Mouse (Mus musculus) left cerebral cortex, adult 8-10 months (tissue): ENCODE results near the gene Vwa5b2. TPM values are rescaled to one million over a fixed set of nuclear protein-coding genes. Genes with fewer than 3 reads are reported as not detected.

Experiments
- DNase-seq, 2 experiments: peaks; one replicate each; pipeline ENCODE4 v3.0.0; 2022; ENCODE audit warnings: low spot score in 2 of 2
- total RNA-seq, 4 experiments: library from RNA; stranded (reverse); gene quantifications; 2 replicates each; pipeline ENCODE4 v1.2.4; 2022

Gene Vwa5b2
- total RNA-seq, result 10 to 100 TPM; 51.3 to 65.5 (median 57.9) TPM

DNA sequence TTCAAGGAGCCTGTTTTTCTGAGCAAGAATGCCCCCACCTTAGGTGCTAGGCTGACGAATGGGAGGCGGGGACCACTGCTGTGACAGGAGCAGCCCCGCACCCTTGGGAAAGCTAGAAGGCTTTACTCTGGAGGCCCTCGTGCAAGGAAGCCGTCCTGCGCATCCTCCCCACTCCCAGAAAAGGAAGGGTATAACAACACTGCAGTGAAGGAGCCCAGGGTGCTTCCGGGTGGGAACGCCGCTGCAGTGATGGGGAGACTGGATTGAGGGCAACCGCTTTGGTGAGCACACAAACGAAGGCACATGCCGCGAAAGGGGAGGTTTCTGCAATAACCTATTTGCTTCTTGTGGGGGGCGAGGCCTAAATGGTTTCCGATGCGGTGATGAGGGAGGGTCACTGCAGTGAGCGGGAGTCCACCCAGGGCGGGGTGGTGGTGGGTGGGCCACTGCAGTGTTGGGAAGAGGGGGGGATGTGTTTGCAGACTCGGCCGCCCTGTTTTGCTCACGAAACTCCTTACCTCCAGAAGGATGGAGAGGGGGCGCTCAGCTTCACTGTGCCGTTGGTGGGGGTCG, at the start of gene Vwa5b2:
Gene Vwa5b2 (plus strand): TSS at position 106 of the 573 bp plus-strand sequence.
- peak in 1 of 2 experiments; percentile 20 for DNase-seq

DNA sequence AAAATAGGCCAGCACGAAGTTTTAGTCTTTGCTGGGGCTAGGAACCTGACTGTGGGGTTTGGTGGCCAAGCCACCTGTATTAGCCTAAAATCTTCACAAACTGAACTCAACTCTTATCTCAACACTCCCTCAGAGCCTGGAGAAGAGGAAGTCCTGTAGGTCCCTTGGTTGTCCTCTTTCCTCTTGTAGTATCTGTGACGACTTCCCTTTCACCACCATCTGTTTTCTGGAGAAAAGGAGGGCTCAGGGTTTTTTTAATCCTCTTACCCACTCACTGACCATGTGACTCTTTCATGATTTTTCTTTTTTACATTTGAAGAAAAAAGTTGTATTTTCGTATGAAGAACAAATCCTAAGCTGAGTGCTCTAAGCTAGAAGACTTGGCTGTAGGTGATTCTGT, 49.6 kb upstream of the Vwa5b2 start:
- no peak for DNase-seq

DNA sequence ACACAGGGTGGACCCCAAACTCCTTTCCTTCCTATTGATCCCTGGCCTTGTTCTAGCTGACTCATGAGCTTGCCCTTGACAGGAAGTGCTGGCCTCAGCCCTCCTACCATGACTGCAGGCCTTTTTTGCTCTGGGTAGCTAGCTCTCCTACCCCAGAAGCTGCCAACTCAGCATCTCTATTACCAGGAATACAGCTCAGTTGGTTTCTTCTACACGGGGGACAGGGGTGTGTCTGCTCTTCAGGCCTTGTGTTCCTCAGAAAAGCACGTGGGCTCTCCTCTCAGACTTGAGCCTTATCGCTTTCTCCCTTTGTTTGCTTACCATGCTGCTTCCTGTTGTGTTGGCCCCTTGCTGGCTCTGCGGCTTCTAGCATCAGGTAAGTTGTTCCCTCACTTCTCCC, 48.8 kb upstream of the Vwa5b2 start:
- DNase-seq, result no peak

DNA sequence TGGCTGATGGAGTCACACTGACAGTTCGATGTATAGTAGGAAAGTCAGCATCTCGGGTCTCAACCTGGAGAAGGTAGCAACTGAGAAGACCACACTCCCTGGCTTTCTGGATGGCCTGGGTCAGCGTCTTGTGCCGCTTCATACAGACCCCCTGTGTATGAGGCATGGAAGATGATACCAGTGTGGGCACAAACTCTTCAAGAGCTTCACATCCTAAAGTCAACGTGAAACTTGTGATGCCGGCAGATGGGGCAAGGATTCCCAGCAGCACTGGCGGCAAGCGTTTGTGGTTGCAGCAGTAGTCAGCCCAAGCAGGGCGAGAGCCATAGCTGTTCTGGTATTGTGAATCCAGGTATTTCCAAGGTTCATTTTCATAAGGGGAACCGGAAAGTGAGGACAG, 43.6 kb upstream of the Vwa5b2 start:
- DNase-seq, result no peak

DNA sequence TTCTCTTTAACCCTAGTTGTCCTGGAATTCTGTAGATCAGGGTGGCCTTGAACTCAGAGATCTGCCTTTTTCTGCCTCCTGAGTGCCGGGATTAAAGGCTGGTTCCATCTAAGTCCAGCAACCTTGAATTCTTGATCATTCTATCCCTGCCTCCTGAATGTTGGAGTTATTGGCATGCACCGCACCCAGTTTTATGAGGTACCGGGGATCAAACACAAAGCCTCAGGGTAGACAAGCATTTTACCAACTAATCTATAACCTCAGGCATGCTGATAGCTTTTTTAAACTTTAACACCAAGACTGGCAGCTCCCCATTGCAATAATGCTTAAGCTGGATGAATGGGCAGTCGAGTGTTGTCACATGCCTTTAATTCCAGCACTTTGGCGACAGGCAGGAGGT, 41.8 kb upstream of the Vwa5b2 start:
- no peak for DNase-seq

DNA sequence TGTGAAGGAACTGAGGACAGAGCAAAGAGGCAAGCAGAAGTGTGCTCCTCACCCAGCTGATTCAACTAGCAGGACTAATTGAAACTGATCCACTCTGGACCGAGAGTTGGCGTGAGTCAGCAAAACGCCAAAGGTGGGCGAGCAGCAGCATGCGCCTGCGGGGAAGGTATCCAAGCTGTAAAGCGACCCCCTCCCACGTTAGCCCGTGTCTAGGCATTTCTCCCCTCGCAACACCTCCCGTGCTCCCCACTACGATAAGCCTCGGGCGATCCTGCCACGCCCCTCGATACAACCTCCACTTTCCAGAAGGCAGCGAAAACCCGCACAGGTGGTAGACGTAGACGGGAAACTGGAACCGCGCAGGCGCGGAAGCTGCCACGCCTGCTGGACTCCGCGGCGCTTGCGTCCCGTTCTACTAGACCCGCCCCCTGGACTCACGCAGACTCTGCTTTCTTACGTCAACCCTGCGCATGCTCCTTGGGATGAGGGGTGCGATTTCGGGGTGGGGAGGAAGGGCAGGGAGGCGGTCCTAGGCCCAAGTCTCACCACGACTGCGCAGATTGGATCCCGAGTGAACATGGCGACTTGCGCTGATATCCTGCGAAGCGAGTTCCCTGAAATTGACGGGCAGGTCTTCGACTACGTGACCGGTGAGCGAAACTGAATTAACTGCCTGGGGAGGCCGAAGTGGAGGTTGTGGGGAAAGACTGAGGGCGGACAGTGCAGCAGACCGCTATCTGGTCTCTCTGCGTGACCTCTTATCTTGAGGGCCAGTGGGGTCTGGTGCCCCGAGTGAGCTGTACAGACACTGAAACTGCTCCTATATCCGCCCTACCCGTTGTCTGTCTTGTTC, 40.9 kb upstream of the Vwa5b2 start, which contains the start of gene Abcf3:
Gene Abcf3 (plus strand): TSS at position 482 of the 853 bp plus-strand sequence.
- peak; percentile 84 to 99 for DNase-seq

DNA sequence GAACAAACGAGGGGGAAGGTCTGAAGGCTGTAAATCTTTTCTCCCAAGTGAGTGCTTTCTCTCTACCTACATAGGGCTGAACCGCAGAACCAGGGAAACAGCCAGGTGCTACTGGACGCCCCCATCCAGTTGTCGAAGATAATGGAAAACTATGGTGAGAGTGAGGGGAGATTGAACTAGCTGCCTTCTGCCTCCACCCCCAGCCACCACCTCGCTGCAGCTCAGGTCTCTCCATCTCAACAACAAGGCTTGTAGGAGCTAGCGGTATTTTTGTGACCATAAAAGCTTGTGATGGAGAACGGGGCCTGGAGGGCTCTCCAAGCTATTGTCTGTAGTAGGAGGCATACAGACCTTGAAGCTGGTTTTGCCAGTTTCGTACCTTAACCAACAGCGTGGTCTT, 40.1 kb upstream of the Vwa5b2 start:
- no peak for DNase-seq

DNA sequence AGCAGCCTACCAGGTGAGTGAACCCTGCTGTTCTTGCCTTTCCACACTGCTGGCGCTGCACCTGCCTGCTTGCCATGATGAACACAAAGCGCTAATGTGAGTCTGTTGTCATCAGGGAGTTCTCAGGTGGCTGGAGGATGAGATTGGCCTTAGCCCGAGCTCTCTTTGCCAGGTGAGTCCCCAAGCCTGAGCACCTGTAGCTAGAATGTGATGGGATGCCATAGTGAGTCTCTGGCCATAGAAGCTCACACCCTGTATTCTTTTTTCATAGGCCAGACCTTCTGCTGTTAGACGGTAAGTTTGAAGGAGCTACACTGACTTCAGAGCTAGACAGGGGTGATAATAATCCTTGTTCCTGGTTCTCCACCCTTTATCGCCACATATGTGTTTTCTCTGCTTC, 37.6 kb upstream of the Vwa5b2 start:
- DNase-seq, result no peak

DNA sequence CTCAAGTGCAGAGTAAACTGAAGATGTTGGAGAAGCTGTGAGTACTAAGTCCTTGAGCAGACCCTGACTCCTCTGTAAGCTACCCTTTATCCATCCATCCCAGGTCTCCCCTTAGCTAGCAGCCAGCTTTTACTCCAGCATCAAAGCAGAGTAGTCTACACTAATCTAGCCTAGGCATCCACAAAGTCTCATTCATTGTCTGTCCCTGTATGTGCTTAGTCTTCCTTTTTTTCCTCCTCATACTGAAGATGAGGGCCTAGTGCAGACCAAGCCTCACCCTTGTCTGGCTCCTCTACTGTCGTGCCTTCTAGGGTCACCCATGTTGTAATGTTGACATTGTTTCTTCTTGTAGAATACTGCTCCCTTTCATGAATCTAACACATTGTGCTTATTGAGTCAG, 36.7 kb upstream of the Vwa5b2 start:
- no peak for DNase-seq

DNA sequence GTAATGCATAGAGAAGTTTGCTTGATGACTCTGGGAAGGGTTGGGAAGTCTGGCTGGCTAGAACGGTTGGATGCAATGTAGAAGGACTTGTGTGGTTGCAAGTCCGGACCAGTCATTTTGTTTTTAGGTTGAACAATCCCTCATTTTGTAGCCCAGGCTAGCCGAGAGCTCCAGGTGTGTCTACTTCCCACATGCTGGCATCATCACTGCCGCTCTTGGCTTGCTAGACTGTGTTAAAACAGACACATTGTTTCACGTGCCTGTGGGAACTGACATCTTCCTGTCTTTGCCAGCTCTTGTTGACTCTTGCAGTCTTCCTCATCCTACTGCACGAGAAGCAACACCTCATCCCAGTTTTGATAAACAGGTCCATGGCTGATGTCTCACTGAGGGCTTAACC, 34.3 kb upstream of the Vwa5b2 start:
- no peak for DNase-seq

DNA sequence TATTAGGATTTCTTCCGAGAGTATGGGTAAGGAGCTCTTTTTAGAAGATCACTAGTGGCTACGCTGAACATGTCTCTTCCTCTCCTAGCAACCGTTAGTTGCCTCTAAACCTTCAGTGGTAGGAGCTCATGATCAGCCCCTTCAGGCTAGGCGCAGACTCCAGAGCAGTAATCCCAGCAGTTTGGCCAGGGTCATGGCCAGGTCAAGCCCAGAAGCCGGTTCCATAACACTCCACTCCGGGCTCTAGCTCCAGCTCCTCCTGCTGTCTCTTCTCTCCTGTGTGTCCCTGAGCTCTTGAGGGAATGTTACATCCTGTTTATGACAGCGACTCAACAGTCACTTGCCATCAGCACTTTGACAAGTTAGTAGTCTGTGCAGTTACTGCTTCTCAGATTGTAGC, 31.9 kb upstream of the Vwa5b2 start:
- no peak for DNase-seq

DNA sequence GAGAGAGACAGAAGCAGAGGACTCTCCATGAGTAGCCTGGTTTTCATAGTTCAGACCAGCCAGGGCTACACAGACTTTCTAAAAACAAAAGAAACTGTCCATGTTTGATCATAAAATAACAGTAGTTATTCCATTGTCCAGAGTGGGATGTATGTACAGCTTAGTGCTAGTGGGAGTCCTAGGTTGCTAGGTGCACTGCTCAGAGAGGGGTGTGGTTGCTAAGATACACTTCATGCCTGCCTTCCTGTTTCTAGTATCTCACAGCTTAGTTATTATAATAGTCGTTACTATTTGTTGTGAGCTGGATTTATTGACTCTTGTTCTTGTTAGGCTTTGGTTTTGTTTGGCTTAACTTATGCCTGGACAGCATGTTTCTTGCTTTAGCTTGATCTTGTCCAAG, 24.2 kb upstream of the Vwa5b2 start:
- no peak for DNase-seq

DNA sequence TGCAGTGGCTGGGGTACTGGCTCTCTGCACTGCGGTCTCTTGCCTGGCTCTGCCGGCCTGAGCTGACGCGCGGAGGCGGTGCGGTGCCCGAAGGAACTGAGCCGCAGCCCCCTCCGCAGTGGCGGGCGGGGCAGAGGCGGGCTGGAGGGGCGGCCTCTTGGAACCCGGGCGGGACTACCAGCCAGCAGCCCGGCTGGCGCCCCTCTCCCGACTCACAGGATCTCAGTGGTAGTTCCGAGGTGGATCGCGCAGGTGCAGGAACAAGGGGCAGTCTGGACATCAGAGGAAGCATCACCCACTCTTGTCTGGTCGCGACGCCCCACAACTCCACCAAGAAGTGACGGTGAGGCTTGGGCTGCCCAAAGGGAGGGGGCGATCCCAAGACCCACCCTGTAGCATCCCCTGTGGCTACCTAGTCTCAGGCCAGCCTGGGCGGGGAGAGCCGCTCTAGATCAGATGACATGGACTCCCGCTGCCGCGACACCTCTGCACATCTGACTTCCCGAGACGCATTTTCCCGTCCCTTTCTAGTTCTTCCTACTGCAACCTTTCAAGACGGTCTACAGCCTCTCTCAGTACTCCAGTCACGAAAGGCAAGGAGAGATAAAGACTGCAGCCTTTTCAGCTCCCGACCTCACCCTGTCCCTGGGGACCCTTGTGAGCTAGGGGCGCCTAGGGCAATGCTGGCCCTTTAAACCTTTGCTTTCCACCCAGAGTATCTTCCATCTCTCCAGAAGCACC, 838 bp downstream of the Vwa5b2 start:
- peak in 1 of 2 experiments; percentile 64 for DNase-seq

DNA sequence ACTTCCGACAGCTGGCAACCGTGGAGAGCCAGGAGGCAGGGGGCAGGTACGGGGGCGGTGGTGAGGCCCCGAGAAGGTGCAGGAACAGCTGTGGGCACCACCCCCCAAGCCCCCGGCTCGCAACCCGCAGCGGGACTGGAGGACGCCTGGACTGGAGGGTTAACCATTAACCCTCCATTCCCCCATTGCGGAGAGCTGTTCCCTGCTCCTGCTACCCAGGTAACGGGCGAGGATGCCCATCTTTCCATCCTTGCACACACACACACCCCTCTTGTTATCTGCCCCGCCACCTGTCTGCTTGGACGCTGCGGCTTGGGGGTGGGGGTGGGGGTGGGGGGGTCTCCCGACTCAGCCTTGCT, 1.4 kb downstream of the Vwa5b2 start:
- no peak for DNase-seq

DNA sequence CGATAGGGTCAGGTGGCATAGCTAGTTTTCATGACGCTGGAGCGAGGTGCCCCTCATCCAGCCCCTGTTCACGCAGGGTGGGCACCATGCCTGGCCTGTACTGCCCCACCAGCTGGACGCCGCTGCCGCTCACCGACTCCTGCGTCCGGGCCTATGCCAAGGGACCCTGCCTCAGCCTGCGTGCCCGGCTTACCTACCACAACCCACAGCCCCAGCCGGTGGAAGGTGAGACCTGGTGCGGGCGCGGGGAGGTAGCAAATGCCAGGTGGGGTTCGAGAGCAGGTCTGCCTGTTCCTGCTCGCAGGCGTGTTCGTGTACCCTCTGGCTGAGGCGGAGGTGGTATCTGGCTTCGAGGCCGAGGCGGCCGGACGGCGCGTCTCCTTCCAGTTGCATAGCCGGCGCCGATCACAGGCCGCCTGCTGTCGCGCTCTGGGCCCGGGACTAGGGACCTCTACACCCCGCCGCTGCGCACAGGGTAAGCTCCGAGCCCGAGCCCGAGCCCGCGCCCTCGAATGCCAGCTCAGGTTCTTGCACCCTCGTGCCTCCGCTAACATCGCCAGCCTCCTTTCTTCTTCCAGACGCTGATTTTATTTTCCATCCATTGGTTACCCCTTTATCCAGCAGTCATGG, 1.9 kb downstream of the Vwa5b2 start:
- no peak for DNase-seq

DNA sequence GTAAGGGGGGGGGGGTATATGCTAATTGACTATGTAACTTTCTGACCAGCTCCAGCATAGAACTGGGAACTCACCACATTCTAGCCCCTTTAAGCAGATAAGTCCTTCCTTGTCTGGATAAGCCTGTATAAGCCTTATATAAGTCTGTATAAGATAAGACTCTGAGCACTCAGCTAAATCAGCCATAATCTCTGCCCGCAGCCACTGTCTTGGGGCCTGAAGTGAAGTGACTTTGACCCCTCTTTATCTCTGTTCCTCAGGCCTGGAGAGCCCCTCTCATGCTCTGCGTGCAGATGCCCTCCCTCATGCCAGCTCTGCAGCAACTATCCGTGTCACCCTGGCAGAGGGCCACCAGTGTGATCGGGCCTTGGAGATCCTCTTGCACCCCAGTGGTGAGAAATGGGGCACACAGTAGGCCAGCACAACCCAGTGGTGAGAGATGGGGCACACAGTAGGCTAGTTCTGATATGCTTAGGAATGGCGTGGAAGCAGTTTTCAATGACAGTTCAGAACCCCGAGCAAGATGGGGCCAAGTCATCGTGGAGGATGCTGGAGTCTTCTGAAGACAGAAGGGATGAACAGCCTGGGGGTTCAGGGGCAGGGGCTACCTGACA, 5.9 kb downstream of the Vwa5b2 start:
- DNase-seq, result no peak

DNA sequence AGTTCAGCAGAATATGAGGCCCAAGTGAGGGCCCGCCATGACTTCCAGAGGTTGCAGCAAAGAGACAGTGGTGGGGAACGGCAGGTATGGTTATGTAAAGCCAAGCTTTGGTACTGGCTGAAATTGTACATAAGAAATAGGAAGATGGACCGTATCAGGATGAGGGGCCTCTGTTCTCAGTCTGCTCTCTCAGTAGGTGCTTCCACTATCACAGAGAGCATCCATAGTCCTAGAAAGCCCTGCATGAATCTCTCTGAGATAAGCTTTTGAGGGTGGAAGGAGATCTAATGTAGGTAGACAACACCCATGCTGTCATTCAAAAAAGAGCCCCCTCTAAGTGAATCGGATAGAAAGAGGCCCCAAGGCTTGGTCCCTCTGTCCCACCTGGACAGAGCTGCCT, 6.5 kb downstream of the Vwa5b2 start:
- DNase-seq, result no peak

DNA sequence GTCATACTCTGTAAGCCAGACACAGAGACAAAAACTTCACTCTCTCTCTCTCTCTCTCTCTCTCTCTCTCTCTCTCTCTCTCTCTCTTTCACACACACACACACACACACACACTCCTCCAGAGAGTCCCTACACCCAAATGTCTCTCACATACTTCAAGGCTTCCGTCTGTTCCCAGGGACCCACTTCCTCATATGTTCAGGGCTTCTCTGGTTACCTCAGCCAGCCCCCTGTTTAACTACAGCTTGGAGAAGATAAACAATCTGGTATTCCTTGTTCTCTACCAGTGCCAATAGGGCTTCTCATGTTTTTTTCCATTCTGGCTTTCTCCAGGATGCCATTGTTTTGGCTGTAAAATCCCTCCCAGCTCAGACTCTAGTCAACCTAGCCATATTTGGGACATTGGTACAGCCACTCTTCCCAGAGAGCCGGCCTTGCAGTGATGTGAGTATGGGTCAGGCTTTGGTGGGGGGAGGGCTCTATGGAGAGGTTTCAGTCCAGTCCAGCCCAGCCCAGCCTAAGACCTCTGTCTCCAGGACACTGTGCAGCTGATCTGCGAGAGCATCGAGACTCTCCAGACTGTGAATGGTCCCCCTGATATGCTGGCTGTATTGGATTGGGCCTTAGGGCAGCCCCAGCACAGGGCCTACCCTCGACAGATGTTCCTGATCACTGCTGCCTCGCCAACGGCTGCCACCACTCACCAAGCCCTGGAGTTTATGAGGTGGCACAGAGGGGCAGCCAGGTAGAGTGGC, 7.6 kb downstream of the Vwa5b2 start:
- no peak for DNase-seq

DNA sequence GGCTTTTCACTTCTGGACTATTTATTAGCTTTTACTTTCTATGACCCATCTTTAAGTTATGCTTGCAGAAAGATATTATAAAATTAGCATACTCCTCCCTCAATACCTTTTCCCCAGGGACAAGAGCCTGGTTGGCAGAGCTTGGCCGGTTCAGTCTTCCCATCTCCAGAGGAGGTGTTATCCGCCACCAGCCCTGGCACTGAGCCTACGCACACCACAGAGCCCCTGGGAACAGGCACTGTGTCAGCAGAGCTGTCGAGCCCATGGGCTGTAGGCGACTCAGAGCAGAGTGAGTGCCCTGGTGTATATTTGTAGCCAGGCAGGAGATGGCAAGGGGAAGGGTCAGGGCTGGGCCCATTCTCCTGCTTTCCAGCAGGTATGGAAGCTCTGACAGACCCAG, 11.2 kb downstream of the Vwa5b2 start:
- no peak for DNase-seq

DNA sequence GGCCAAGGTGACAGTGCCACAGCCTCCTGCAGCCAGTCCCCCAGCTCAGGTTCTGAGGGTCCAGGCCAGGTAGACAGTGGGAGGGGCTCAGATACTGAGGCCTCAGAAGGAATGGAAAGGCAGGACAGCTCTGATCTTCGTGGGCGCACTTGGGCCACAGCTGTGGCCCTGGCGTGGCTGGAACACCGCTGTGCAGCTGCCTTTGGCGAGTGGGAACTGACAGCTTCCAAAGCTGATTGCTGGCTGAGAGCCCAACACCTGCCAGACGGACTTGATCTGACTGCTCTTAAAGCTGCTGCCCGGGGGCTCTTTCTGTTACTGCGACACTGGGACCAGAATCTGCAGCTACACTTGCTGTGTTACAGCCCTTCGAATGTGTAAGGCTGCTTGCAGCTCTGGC, 15.4 kb downstream of the Vwa5b2 start:
- no peak for DNase-seq
